Mouse (Mus musculus): ENCODE measurements around the gene Mark4. TPM values are rescaled to one million over a fixed set of nuclear protein-coding genes. Genes with fewer than 3 reads are reported as not detected.

The Mark4 gene
- polyA plus RNA-seq, 1 experiment from 2014 or later: 4.4 TPM

- Histone ChIP-seq H3K9ac (ENCODE audit: low read depth, low read length) (no peak overlapping the region), H3K4me3 (ENCODE audit: low read length) (no peak overlapping the region), H3K4me2 (ENCODE audit: low read depth, low read length) (no peak overlapping the region), H3K4me1 (ENCODE audit: control insufficient read depth, insufficient read depth, low read length) (no peaks in the 10 kb centered on the region), H3K27me3 (replicated peaks; ENCODE audit: control insufficient read depth, insufficient read depth, low read length) (no peaks in the 10 kb centered on the region; the same call in 1 of the 2 replicates), H3K9me3 (ENCODE audit: control insufficient read depth, low read length) (no peaks in the 10 kb centered on the region), H3K27ac (ENCODE audit: low read length) (no peak overlapping the region), H3K36me3 (ENCODE audit: control insufficient read depth, insufficient read depth, low read length) (no peaks in the 10 kb centered on the region)
- 69% methylated on average over 5 of the region's 5 CpGs for WGBS
- ATAC-seq: no peak
Measured at GRCm38 (mm10) chr7:19411783-19412182, 46.8 kb downstream of the Mark4 start.

GRCm38 (mm10) chr7:19410766-19411344, 47.8 kb downstream of the Mark4 start:
- 0 out of 2 replicates have a peak, but pooled peaks have one; percentile 47 for ATAC-seq
- Histone ChIP-seq H3K9ac (ENCODE audit: low read depth, low read length) (no peak overlapping the region), H3K27ac (ENCODE audit: low read length) (no peak overlapping the region), H3K4me1 (ENCODE audit: control insufficient read depth, insufficient read depth, low read length) (no peaks in the 10 kb centered on the region), H3K27me3 (replicated peaks; ENCODE audit: control insufficient read depth, insufficient read depth, low read length) (no peaks in the 10 kb centered on the region; the same call in 1 of the 2 replicates), H3K9me3 (ENCODE audit: control insufficient read depth, low read length) (no peaks in the 10 kb centered on the region), H3K36me3 (ENCODE audit: control insufficient read depth, insufficient read depth, low read length) (no peaks in the 10 kb centered on the region), H3K4me3 (ENCODE audit: low read length) (no peak overlapping the region), H3K4me2 (ENCODE audit: low read depth, low read length) (no peak overlapping the region)
- 71% methylated on average over 11 of the region's 11 CpGs for WGBS

- no peak overlapping the region for H3K4me2 ChIP-seq (ENCODE audit: low read depth, low read length)
- no peaks in the 10 kb centered on the region for H3K4me1 ChIP-seq (ENCODE audit: control insufficient read depth, insufficient read depth, low read length)
- H3K27ac ChIP-seq (ENCODE audit: low read length): no peak overlapping the region
- no peak overlapping the region for H3K4me3 ChIP-seq (ENCODE audit: low read length)
- H3K9ac ChIP-seq (ENCODE audit: low read depth, low read length): no peak overlapping the region
- no peaks in the 10 kb centered on the region for H3K9me3 ChIP-seq (ENCODE audit: control insufficient read depth, low read length)
- no peaks in the 10 kb centered on the region for H3K36me3 ChIP-seq (ENCODE audit: control insufficient read depth, insufficient read depth, low read length)
- WGBS: 40% methylated on average over 6 of the region's 6 CpGs
- ATAC-seq: no peak
- 0 out of 2 replicates have a peak, but pooled peaks cover 1% of the 10 kb centered on the region for H3K27me3 ChIP-seq (replicated peaks; ENCODE audit: control insufficient read depth, insufficient read depth, low read length)
Measured at GRCm38 (mm10) chr7:19409753-19410152, 48.9 kb downstream of the Mark4 start.

- no peak overlapping the region for H3K4me3 ChIP-seq (ENCODE audit: low read length)
- no peak overlapping the region for H3K27ac ChIP-seq (ENCODE audit: low read length)
- 0 out of 2 replicates have a peak, but pooled peaks cover 3% of the 10 kb centered on the region for H3K4me1 ChIP-seq (ENCODE audit: control insufficient read depth, insufficient read depth, low read length)
- 2% methylated on average over 19 of the region's 19 CpGs for WGBS
- peaks cover 17% of the 10 kb centered on the region for H3K27me3 ChIP-seq (replicated peaks; ENCODE audit: control insufficient read depth, insufficient read depth, low read length)
- ATAC-seq: peak; percentile 54; the same call in 1 of the 2 replicates
- 0 out of 2 replicates have a peak, but pooled peaks cover 4% of the 10 kb centered on the region for H3K9me3 ChIP-seq (ENCODE audit: control insufficient read depth, low read length)
- no peak overlapping the region for H3K9ac ChIP-seq (ENCODE audit: low read depth, low read length)
- peak overlapping the region; percentile 13; the same call in 1 of the 2 replicates for H3K4me2 ChIP-seq (ENCODE audit: low read depth, low read length)
- H3K36me3 ChIP-seq (ENCODE audit: control insufficient read depth, insufficient read depth, low read length): no peaks in the 10 kb centered on the region
Measured at GRCm38 (mm10) chr7:19405417-19405816, 53.2 kb downstream of the Mark4 start.

- 0 out of 2 replicates have a peak, but pooled peaks cover 4% of the 10 kb centered on the region for H3K9me3 ChIP-seq (ENCODE audit: control insufficient read depth, low read length)
- peaks cover 17% of the 10 kb centered on the region for H3K27me3 ChIP-seq (replicated peaks; ENCODE audit: control insufficient read depth, insufficient read depth, low read length)
- H3K27ac ChIP-seq (ENCODE audit: low read length): no peak within 1 kb of the TSS
- H3K36me3 ChIP-seq (ENCODE audit: control insufficient read depth, insufficient read depth, low read length): no peaks in the 10 kb centered on the region
- peaks cover 8% of the 10 kb centered on the region for H3K4me1 ChIP-seq (ENCODE audit: control insufficient read depth, insufficient read depth, low read length)
- H3K9ac ChIP-seq (ENCODE audit: low read depth, low read length): peak within 1 kb of the TSS; percentile 69
- H3K4me2 ChIP-seq (ENCODE audit: low read depth, low read length): peak within 1 kb of the TSS; percentile 99
- 45% methylated on average over 7 of the region's 7 CpGs for WGBS
- H3K4me3 ChIP-seq (ENCODE audit: low read length): peak within 1 kb of the TSS; percentile 70
- no peak for ATAC-seq
Measured at GRCm38 (mm10) chr7:19404476-19404875, 54.1 kb downstream of the Mark4 start, which contains the start of gene Ckm. Gene Ckm (plus strand): TSS chr7:19404776.

GRCm38 (mm10) chr7:19403731-19404296, 54.8 kb downstream of the Mark4 start, which contains the start of gene Klc3:
Gene Klc3 (minus strand): TSS chr7:19404104.
- Histone ChIP-seq H3K9ac (ENCODE audit: low read depth, low read length) (peak within 1 kb of the TSS; percentile 69), H3K4me1 (ENCODE audit: control insufficient read depth, insufficient read depth, low read length) (peaks cover 11% of the 10 kb centered on the region), H3K27me3 (replicated peaks; ENCODE audit: control insufficient read depth, insufficient read depth, low read length) (peaks cover 17% of the 10 kb centered on the region), H3K4me3 (ENCODE audit: low read length) (peak within 1 kb of the TSS; percentile 70), H3K9me3 (ENCODE audit: control insufficient read depth, low read length) (0 out of 2 replicates have a peak, but pooled peaks cover 4% of the 10 kb centered on the region), H3K27ac (ENCODE audit: low read length) (no peak within 1 kb of the TSS), H3K36me3 (ENCODE audit: control insufficient read depth, insufficient read depth, low read length) (no peaks in the 10 kb centered on the region), H3K4me2 (ENCODE audit: low read depth, low read length) (peak within 1 kb of the TSS; percentile 99)
- under 1% methylated on average over 62 of the region's 62 CpGs for WGBS
- ATAC-seq: peak; percentile 86

- Histone ChIP-seq H3K27ac (ENCODE audit: low read length) (no peak overlapping the region), H3K4me1 (ENCODE audit: control insufficient read depth, insufficient read depth, low read length) (peaks cover 11% of the 10 kb centered on the region), H3K4me2 (ENCODE audit: low read depth, low read length) (no peak overlapping the region), H3K36me3 (ENCODE audit: control insufficient read depth, insufficient read depth, low read length) (no peaks in the 10 kb centered on the region), H3K9me3 (ENCODE audit: control insufficient read depth, low read length) (0 out of 2 replicates have a peak, but pooled peaks cover 4% of the 10 kb centered on the region), H3K4me3 (ENCODE audit: low read length) (no peak overlapping the region), H3K9ac (ENCODE audit: low read depth, low read length) (no peak overlapping the region), H3K27me3 (replicated peaks; ENCODE audit: control insufficient read depth, insufficient read depth, low read length) (peaks cover 17% of the 10 kb centered on the region)
- 84% methylated on average over 9 of the region's 9 CpGs for WGBS
- no peak for ATAC-seq
Measured at GRCm38 (mm10) chr7:19402535-19403112, 56.0 kb downstream of the Mark4 start.

GRCm38 (mm10) chr7:19400946-19401345, 57.7 kb downstream of the Mark4 start:
- WGBS: 81% methylated on average over 4 of the region's 4 CpGs
- H3K27ac ChIP-seq (ENCODE audit: low read length): no peak overlapping the region
- peaks cover 17% of the 10 kb centered on the region for H3K27me3 ChIP-seq (replicated peaks; ENCODE audit: control insufficient read depth, insufficient read depth, low read length)
- no peak overlapping the region for H3K4me3 ChIP-seq (ENCODE audit: low read length)
- ATAC-seq: no peak
- H3K4me2 ChIP-seq (ENCODE audit: low read depth, low read length): no peak overlapping the region
- H3K36me3 ChIP-seq (ENCODE audit: control insufficient read depth, insufficient read depth, low read length): no peaks in the 10 kb centered on the region
- no peak overlapping the region for H3K9ac ChIP-seq (ENCODE audit: low read depth, low read length)
- peaks cover 11% of the 10 kb centered on the region for H3K4me1 ChIP-seq (ENCODE audit: control insufficient read depth, insufficient read depth, low read length)
- H3K9me3 ChIP-seq (ENCODE audit: control insufficient read depth, low read length): 0 out of 2 replicates have a peak, but pooled peaks cover 4% of the 10 kb centered on the region

GRCm38 (mm10) chr7:19399496-19400280, 58.9 kb downstream of the Mark4 start:
- H3K9me3 ChIP-seq (ENCODE audit: control insufficient read depth, low read length): 0 out of 2 replicates have a peak, but pooled peaks cover 4% of the 10 kb centered on the region
- ATAC-seq: peak; percentile 51; the same call in 1 of the 2 replicates
- H3K4me3 ChIP-seq (ENCODE audit: low read length): peak overlapping the region; percentile 34
- peak overlapping the region; percentile 67 for H3K4me2 ChIP-seq (ENCODE audit: low read depth, low read length)
- no peak overlapping the region for H3K27ac ChIP-seq (ENCODE audit: low read length)
- WGBS: 4% methylated on average over 27 of the region's 27 CpGs
- peaks cover 16% of the 10 kb centered on the region for H3K27me3 ChIP-seq (replicated peaks; ENCODE audit: control insufficient read depth, insufficient read depth, low read length)
- H3K36me3 ChIP-seq (ENCODE audit: control insufficient read depth, insufficient read depth, low read length): no peaks in the 10 kb centered on the region
- peak overlapping the region; percentile 49 for H3K9ac ChIP-seq (ENCODE audit: low read depth, low read length)
- peaks cover 11% of the 10 kb centered on the region for H3K4me1 ChIP-seq (ENCODE audit: control insufficient read depth, insufficient read depth, low read length)
